Mouse (Mus musculus) neural tube, embryonic 12.5 days (tissue): ENCODE data around the gene Wnt8b. TPM values are rescaled to one million over a fixed set of nuclear protein-coding genes. Genes with fewer than 3 reads are reported as not detected.
A peak's percentile ranks its signal among the peaks of the same experiment; 100 is the strongest.

Experiments
- ATAC-seq: fragments of 200-750 bp; cut with Nextera tagmentation; 2 replicates; pipeline ENCODE4 v1.8.0; 2017; ENCODE audit warnings: low read depth, mild to moderate bottlenecking, moderate TSS enrichment, moderate library complexity; ENCODE audit not compliant: low FRiP score
- H3K27ac ChIP-seq: fragments of 300-500 bp; sonication (generic); 2 replicates; pipeline ENCODE4 v1.5.1; 2016
- H3K27me3 ChIP-seq: fragments of 300-500 bp; sonication (generic); replicated peaks from 2 replicates; pipeline ENCODE4 v1.6.1; 2016; ENCODE audit warnings: mild to moderate bottlenecking
- H3K36me3 ChIP-seq: fragments of 300-500 bp; sonication (generic); 2 replicates; pipeline ENCODE4 v1.6.1; 2016; ENCODE audit warnings: mild to moderate bottlenecking
- H3K4me1 ChIP-seq: fragments of 300-500 bp; sonication (generic); 2 replicates; pipeline ENCODE4 v1.6.1; 2016
- H3K4me2 ChIP-seq: fragments of 300-500 bp; sonication (generic); replicated peaks from 2 replicates; pipeline ENCODE4 v1.6.1; 2016; ENCODE audit warnings: mild to moderate bottlenecking
- H3K4me3 ChIP-seq: fragments of 300-500 bp; sonication (generic); 2 replicates; pipeline ENCODE4 v1.5.1; 2016
- H3K9ac ChIP-seq: fragments of 300-500 bp; sonication (generic); 2 replicates; pipeline ENCODE4 v1.6.1; 2016; ENCODE audit warnings: mild to moderate bottlenecking
- H3K9me3 ChIP-seq: fragments of 300-500 bp; sonication (generic); 2 replicates; pipeline ENCODE4 v1.6.1; 2016; ENCODE audit warnings: mild to moderate bottlenecking
- WGBS: fragments of 180-500 bp; shearing (Covaris S2); methylation state at CpG from one replicate; pipeline ENCODE4 v1.1.7; 2016; 5-methylcytosine and 5-hydroxymethylcytosine counted together
- polyA plus RNA-seq: library from polyadenylated mRNA; unstranded; fragments of >200 nt; fragmentation: Nextera tagmentation; extraction: Ambion mirVana; gene quantifications from 2 replicates; pipeline ENCODE4 v1.2.1, GENCODE M21; 2016

The Wnt8b gene
- polyA plus RNA-seq, 1 experiment from 2014 or later, result 1.9 TPM

- H3K27me3 ChIP-seq, result no peaks in the 10 kb centered on the region
- WGBS, result 58% methylated on average over 3 of the region's 3 CpGs
- H3K4me3 ChIP-seq, result no peak overlapping the region
- no peaks in the 10 kb centered on the region for H3K36me3 ChIP-seq
- no peak for ATAC-seq
- H3K27ac ChIP-seq, result no peak overlapping the region
- H3K4me2 ChIP-seq, result no peak overlapping the region
- H3K9ac ChIP-seq, result no peak overlapping the region
- no peaks in the 10 kb centered on the region for H3K9me3 ChIP-seq
- H3K4me1 ChIP-seq, result no peaks in the 10 kb centered on the region
Measured at GRCm38 (mm10) chr19:44476541-44476940, 16.7 kb upstream of the Wnt8b start.

GRCm38 (mm10) chr19:44487266-44487665, 6.0 kb upstream of the Wnt8b start:
- no peaks in the 10 kb centered on the region for H3K4me1 ChIP-seq
- no peaks in the 10 kb centered on the region for H3K36me3 ChIP-seq
- peaks cover 6% of the 10 kb centered on the region; the same call in 1 of the 2 replicates for H3K27me3 ChIP-seq
- 8% methylated on average over 8 of the region's 8 CpGs for WGBS
- H3K4me2 ChIP-seq, result no peak overlapping the region
- no peaks in the 10 kb centered on the region for H3K9me3 ChIP-seq
- no peak overlapping the region for H3K27ac ChIP-seq
- no peak overlapping the region for H3K9ac ChIP-seq
- H3K4me3 ChIP-seq, result no peak overlapping the region
- ATAC-seq, result no peak

GRCm38 (mm10) chr19:44496511-44496910, 3.2 kb downstream of the Wnt8b start:
- no peak for ATAC-seq
- Histone ChIP-seq H3K36me3 (no peaks in the 10 kb centered on the region), H3K9ac (no peak overlapping the region), H3K27ac (no peak overlapping the region), H3K9me3 (no peaks in the 10 kb centered on the region), H3K4me3 (no peak overlapping the region), H3K27me3 (peaks cover 19% of the 10 kb centered on the region; the same call in 1 of the 2 replicates), H3K4me2 (no peak overlapping the region), H3K4me1 (no peaks in the 10 kb centered on the region)
- 43% methylated on average over 8 of the region's 8 CpGs for WGBS

GRCm38 (mm10) chr19:44496941-44497340, 3.7 kb downstream of the Wnt8b start:
- Histone ChIP-seq H3K27ac (no peak overlapping the region), H3K4me2 (no peak overlapping the region), H3K9me3 (no peaks in the 10 kb centered on the region), H3K36me3 (no peaks in the 10 kb centered on the region), H3K4me3 (no peak overlapping the region), H3K4me1 (no peaks in the 10 kb centered on the region), H3K27me3 (peaks cover 22% of the 10 kb centered on the region; the same call in 1 of the 2 replicates), H3K9ac (no peak overlapping the region)
- WGBS, result 32% methylated on average over 10 of the region's 10 CpGs
- no peak for ATAC-seq

- Histone ChIP-seq H3K9me3 (no peaks in the 10 kb centered on the region), H3K9ac (no peak overlapping the region), H3K4me1 (no peaks in the 10 kb centered on the region), H3K27ac (no peak overlapping the region), H3K36me3 (no peaks in the 10 kb centered on the region), H3K4me2 (no peak overlapping the region), H3K27me3 (peaks cover 22% of the 10 kb centered on the region; the same call in 1 of the 2 replicates), H3K4me3 (no peak overlapping the region)
- no peak for ATAC-seq
- WGBS, result 59% methylated on average over 6 of the region's 6 CpGs
Measured at GRCm38 (mm10) chr19:44498936-44499335, 5.7 kb downstream of the Wnt8b start.

- Histone ChIP-seq H3K9ac (no peak overlapping the region), H3K4me1 (no peaks in the 10 kb centered on the region), H3K4me3 (no peak overlapping the region), H3K27ac (no peak overlapping the region), H3K4me2 (no peak overlapping the region), H3K36me3 (no peaks in the 10 kb centered on the region), H3K27me3 (peaks cover 20% of the 10 kb centered on the region; the same call in 1 of the 2 replicates), H3K9me3 (no peaks in the 10 kb centered on the region)
- 39% methylated on average over 5 of the region's 5 CpGs for WGBS
- no peak for ATAC-seq
Measured at GRCm38 (mm10) chr19:44500240-44500639, 7.0 kb downstream of the Wnt8b start.

- Histone ChIP-seq H3K4me2 (no peak overlapping the region), H3K27me3 (peaks cover 20% of the 10 kb centered on the region), H3K36me3 (no peaks in the 10 kb centered on the region), H3K4me1 (no peaks in the 10 kb centered on the region), H3K4me3 (no peak overlapping the region), H3K27ac (no peak overlapping the region), H3K9me3 (no peaks in the 10 kb centered on the region), H3K9ac (no peak overlapping the region)
- 81% methylated on average over 6 of the region's 6 CpGs for WGBS
- no peak for ATAC-seq
Measured at GRCm38 (mm10) chr19:44501925-44502324, 8.7 kb downstream of the Wnt8b start.

- H3K9me3 ChIP-seq, result no peaks in the 10 kb centered on the region
- WGBS, result 82% methylated on average over 4 of the region's 4 CpGs
- H3K4me1 ChIP-seq, result no peaks in the 10 kb centered on the region
- H3K36me3 ChIP-seq, result no peaks in the 10 kb centered on the region
- H3K27me3 ChIP-seq, result peaks cover 20% of the 10 kb centered on the region
- H3K9ac ChIP-seq, result no peak overlapping the region
- ATAC-seq, result no peak
- no peak overlapping the region for H3K4me3 ChIP-seq
- no peak overlapping the region for H3K27ac ChIP-seq
- H3K4me2 ChIP-seq, result no peak overlapping the region
Measured at GRCm38 (mm10) chr19:44502741-44503140, 9.5 kb downstream of the Wnt8b start.

- no peak overlapping the region for H3K27ac ChIP-seq
- ATAC-seq, result no peak
- peaks cover 47% of the 10 kb centered on the region for H3K4me1 ChIP-seq
- no peak overlapping the region for H3K9ac ChIP-seq
- no peaks in the 10 kb centered on the region for H3K9me3 ChIP-seq
- H3K27me3 ChIP-seq, result peaks cover 64% of the 10 kb centered on the region
- peak overlapping the region; percentile 49 for H3K4me3 ChIP-seq
- peak overlapping the region; percentile 97 for H3K4me2 ChIP-seq
- WGBS, result 6% methylated on average over 12 of the region's 12 CpGs
- no peaks in the 10 kb centered on the region for H3K36me3 ChIP-seq
Measured at GRCm38 (mm10) chr19:44510534-44511175, 17.4 kb downstream of the Wnt8b start.

GRCm38 (mm10) chr19:44511451-44512231, 18.4 kb downstream of the Wnt8b start:
- H3K27me3 ChIP-seq, result peaks cover 64% of the 10 kb centered on the region
- ATAC-seq, result peak; percentile 15
- H3K4me1 ChIP-seq, result peaks cover 52% of the 10 kb centered on the region

GRCm38 (mm10) chr19:44512601-44513000, 19.3 kb downstream of the Wnt8b start:
- no peak for ATAC-seq
- H3K4me2 ChIP-seq, result peak overlapping the region; percentile 97
- peaks cover 52% of the 10 kb centered on the region for H3K4me1 ChIP-seq
- WGBS, result 25% methylated on average over 5 of the region's 5 CpGs
- peaks cover 71% of the 10 kb centered on the region for H3K27me3 ChIP-seq
- no peaks in the 10 kb centered on the region for H3K9me3 ChIP-seq
- no peak overlapping the region for H3K9ac ChIP-seq
- no peaks in the 10 kb centered on the region for H3K36me3 ChIP-seq
- H3K27ac ChIP-seq, result no peak overlapping the region
- no peak overlapping the region for H3K4me3 ChIP-seq

More at GRCm38 (mm10) chr19:44511451-44512231, 18.4 kb downstream of the Wnt8b start:
- H3K4me3 ChIP-seq, result peak overlapping the region; percentile 49
- no peaks in the 10 kb centered on the region for H3K9me3 ChIP-seq
- peak overlapping the region; percentile 56 for H3K9ac ChIP-seq
- under 1% methylated on average over 66 of the region's 66 CpGs for WGBS
- no peak overlapping the region for H3K27ac ChIP-seq
- H3K36me3 ChIP-seq, result no peaks in the 10 kb centered on the region
- peak overlapping the region; percentile 97 for H3K4me2 ChIP-seq

- ATAC-seq, result no peak
- H3K4me2 ChIP-seq, result peak overlapping the region; percentile 97
- H3K27ac ChIP-seq, result no peak overlapping the region
- 14% methylated on average over 11 of the region's 11 CpGs for WGBS
- no peak overlapping the region for H3K4me3 ChIP-seq
- peaks cover 52% of the 10 kb centered on the region for H3K4me1 ChIP-seq
- no peaks in the 10 kb centered on the region for H3K9me3 ChIP-seq
- H3K36me3 ChIP-seq, result no peaks in the 10 kb centered on the region
- no peak overlapping the region for H3K9ac ChIP-seq
- peaks cover 72% of the 10 kb centered on the region for H3K27me3 ChIP-seq
Measured at GRCm38 (mm10) chr19:44513054-44513833, 20.0 kb downstream of the Wnt8b start.
